Mouse (Mus musculus) brain, embryonic 14.5 days (tissue): Measurements from ENCODE around the gene Lingo4.

ENCODE experiments used
- CTCF ChIP-seq: fragments of 200-500 bp; IDR thresholded peaks from 2 replicates; pipeline ENCODE4 v1.5.1; 2012; ENCODE audit warnings: inconsistent platforms, mild to moderate bottlenecking, moderate library complexity, borderline replicate concordance; ENCODE audit not compliant: insufficient read depth, insufficient read length; ENCODE audit errors: extremely low read depth
- POLR2A ChIP-seq: fragments of 200-500 bp; IDR thresholded peaks from 2 replicates; pipeline ENCODE4 v1.6.1; 2012; ENCODE audit warnings: mild to moderate bottlenecking, inconsistent platforms, borderline replicate concordance; ENCODE audit not compliant: poor library complexity, insufficient read depth, insufficient read length, severe bottlenecking; ENCODE audit errors: extremely low read depth

DNA sequence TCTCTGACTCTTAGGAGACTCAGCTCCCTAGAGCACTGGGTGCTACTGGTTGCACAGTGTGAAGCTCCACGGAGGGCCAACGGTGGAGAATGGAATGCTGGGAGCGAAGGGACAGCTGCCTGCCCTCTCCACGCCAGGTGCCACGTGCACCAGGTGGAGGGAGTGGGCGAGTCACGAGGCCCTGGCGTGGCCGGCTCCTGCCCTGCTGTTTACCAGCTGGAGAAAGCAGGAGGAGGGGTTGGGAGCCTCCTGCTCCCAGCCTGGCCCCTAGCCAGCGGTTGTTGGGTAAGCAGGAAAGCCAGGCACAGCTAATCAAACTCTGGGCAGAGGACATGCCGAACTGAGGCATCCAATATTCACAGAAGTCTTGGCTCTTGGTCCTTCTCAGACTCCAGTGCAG lies 26.7 kb upstream of the Lingo4 start:
- TF ChIP-seq CTCF (no peak), POLR2A (no peak)
